Mouse (Mus musculus) stomach, embryonic 14.5 days (tissue): Measurements from ENCODE around the gene Ankrd33b. TPM values are rescaled to one million over a fixed set of nuclear protein-coding genes. Genes with fewer than 3 reads are reported as not detected.
A peak's percentile ranks its signal among the peaks of the same experiment; 100 is the strongest.

Experiments
- ATAC-seq: fragments of 200-750 bp; cut with Nextera tagmentation; 2 replicates; pipeline ENCODE4 v1.8.0; 2017; ENCODE audit warnings: low read depth, moderate TSS enrichment; ENCODE audit not compliant: insufficient number of reproducible peaks, insufficient read depth, low FRiP score
- H3K27ac ChIP-seq: fragments of 300-500 bp; sonication (generic); 2 replicates; pipeline ENCODE4 v1.5.1; 2014; ENCODE audit warnings: mild to moderate bottlenecking, low read length, moderate library complexity, mixed read lengths
- H3K27me3 ChIP-seq: fragments of 300-500 bp; sonication (generic); 2 replicates; pipeline ENCODE4 v1.6.1; 2014; ENCODE audit warnings: low read length, control low read depth, mixed read lengths; ENCODE audit not compliant: control insufficient read depth, insufficient read depth
- H3K36me3 ChIP-seq: fragments of 300-500 bp; sonication (generic); 2 replicates; pipeline ENCODE4 v1.6.1; 2014; ENCODE audit warnings: mild to moderate bottlenecking, control low read depth, low read length, moderate library complexity, mixed read lengths; ENCODE audit not compliant: control insufficient read depth, insufficient read depth
- H3K4me1 ChIP-seq: fragments of 300-500 bp; sonication (generic); 2 replicates; pipeline ENCODE4 v1.6.1; 2014; ENCODE audit warnings: low read length, control low read depth, mixed read lengths; ENCODE audit not compliant: control insufficient read depth, insufficient read depth
- H3K4me2 ChIP-seq: fragments of 300-500 bp; sonication (generic); replicated peaks from 2 replicates; pipeline ENCODE4 v1.6.1; 2014; ENCODE audit warnings: low read depth, low read length, control low read depth
- H3K4me3 ChIP-seq: fragments of 300-500 bp; sonication (generic); 2 replicates; pipeline ENCODE4 v1.5.1; 2014; ENCODE audit warnings: low read depth, low read length, control low read depth
- H3K9ac ChIP-seq: fragments of 300-500 bp; sonication (generic); replicated peaks from 2 replicates; pipeline ENCODE4 v1.6.1; 2014; ENCODE audit warnings: low read depth, mild to moderate bottlenecking, control low read depth, low read length, moderate library complexity, mixed read lengths
- H3K9me3 ChIP-seq: fragments of 300-500 bp; sonication (generic); 2 replicates; pipeline ENCODE4 v1.6.1; 2016; ENCODE audit warnings: low read depth, low read length, control low read depth; ENCODE audit not compliant: control insufficient read depth
- whole genome bisulfite sequencing: fragments of 180-500 bp; shearing (Covaris S2); extraction: QIAGEN DNeasy Blood & Tissue Kit; methylation state at CpG from one replicate; pipeline ENCODE4 v1.1.7; 2014; 5-methylcytosine and 5-hydroxymethylcytosine counted together
- polyA plus RNA-seq: library from polyadenylated mRNA; unstranded; fragments of >200 nt; fragmentation: Nextera tagmentation; extraction: Ambion mirVana; gene quantifications from 2 replicates; pipeline ENCODE4 v1.2.1, GENCODE M21; 2014

Gene Ankrd33b
- polyA plus RNA-seq = 0.28 and 0.58 TPM in 2 replicates

DNA sequence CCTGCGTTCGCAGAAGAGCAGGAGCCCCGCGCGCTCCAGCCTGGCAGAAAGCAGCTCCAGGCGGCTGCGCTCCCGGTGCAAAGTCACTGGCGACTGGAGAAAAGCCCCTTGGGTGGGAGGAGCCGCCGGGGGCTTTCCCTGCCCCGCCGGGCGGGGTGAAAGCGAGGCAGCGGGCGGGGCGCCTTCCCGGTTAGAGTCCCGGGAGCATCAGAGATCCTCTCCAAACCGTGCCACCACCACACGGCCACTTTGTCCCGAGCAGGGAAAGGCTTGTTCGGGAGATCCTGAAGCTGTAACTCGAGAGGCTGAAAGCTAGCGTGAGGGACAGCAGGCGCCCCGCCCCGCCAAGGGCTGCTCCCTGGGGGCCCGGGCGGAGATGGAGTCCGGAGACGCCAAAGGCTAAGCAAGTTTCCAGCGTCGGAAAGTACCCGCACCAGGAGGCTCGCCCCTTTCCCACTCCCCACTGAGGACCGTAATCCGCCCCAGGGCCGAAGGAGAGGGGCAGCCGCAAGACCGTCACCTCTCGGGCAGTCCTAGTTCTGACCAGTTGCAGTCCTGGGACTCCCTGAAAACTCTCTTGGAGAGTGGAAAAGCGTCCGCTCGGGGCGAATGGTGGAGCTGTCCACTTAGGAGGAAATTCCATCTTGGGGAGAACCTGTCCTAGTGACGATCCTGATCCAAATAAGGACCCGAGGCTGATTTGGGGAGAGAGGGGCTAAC, at the start of gene Ankrd33b:
Ankrd33b (minus strand) TSS at position 246 of the 720 bp plus-strand sequence.
- WGBS = under 1% methylated on average over 49 of the region's 49 CpGs
- Histone ChIP-seq H3K36me3 (no peaks in the 10 kb centered on the region), H3K4me1 (0 out of 2 replicates have a peak, but pooled peaks cover 6% of the 10 kb centered on the region), H3K4me2 (peak within 1 kb of the TSS; percentile 98), H3K9ac (0 out of 2 replicates have a peak within 1 kb of the TSS, but pooled peaks have one; percentile 25), H3K4me3 (peak within 1 kb of the TSS; percentile 56), H3K27me3 (peaks cover 21% of the 10 kb centered on the region), H3K27ac (no peak within 1 kb of the TSS), H3K9me3 (no peaks in the 10 kb centered on the region)
- 0 out of 2 replicates have a peak, but pooled peaks have one; percentile 43 for ATAC-seq

DNA sequence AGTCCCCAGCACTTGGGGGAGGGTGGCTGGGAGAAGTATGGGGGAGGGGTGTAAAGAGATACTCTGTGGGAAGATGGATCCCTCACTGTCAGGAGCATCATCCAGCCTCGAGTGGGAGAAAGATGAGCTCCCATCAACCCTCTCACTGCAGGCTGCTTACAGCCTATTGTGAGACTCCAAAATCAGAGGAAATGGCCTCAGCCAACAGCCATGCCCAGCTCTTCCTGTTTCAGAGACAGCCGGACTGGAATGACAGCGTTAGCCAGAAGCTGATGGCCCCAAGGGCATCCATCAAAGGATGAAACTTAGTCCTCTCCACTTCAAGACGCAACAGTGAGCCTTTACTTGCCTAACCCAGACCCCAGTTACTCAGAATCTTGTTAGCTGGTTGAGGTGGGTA, 47.7 kb upstream of the Ankrd33b start:
- WGBS = 58% methylated on average over 4 of the region's 4 CpGs
- H3K4me2 ChIP-seq = no peak overlapping the region

DNA sequence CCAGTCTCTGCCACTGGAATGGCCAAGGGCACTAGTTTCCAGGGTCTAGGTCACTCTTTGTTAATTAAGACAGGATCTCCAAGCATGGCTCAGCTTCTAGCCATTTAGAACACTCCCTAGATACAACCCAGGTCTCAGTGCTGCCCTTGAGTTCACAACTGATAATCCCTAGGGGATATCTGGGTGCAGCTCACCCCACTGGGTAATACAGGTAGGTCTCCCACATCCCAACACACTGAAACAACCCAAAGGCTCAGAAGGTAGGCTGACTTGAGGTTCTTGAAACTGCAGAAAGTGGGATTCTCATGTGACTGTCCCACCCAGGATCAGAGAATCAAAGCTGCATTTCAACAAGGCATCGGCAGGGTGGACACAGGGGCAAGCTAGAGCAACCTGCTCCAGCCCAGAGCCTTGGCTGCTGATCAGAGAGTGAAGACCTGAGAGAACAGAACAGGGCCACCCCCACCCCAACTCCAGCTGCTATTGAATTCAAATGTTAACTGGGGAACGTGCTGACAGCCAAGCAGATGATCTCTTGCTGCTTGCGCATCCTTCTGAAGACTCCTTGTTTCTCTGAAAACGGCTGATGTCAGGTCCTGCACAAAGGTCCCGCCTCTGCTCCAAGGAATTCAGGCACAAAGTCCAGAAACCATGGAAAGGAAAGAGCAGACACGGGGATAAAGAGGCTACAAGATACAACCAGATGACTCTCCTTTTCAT, 46.8 kb upstream of the Ankrd33b start:
- WGBS = 60% methylated on average over 6 of the region's 6 CpGs
- H3K4me1 ChIP-seq = no peaks in the 10 kb centered on the region
- H3K27ac ChIP-seq = no peak overlapping the region
- no peaks in the 10 kb centered on the region for H3K36me3 ChIP-seq
- ATAC-seq = no peak
- H3K4me3 ChIP-seq = no peak overlapping the region
- H3K4me2 ChIP-seq = no peak overlapping the region
- no peaks in the 10 kb centered on the region for H3K9me3 ChIP-seq
- no peak overlapping the region for H3K9ac ChIP-seq
- no peaks in the 10 kb centered on the region for H3K27me3 ChIP-seq

More for the DNA sequence above, 47.7 kb upstream of the Ankrd33b start:
- H3K27ac ChIP-seq = no peak overlapping the region
- H3K9me3 ChIP-seq = no peaks in the 10 kb centered on the region
- H3K36me3 ChIP-seq = no peaks in the 10 kb centered on the region
- H3K27me3 ChIP-seq = no peaks in the 10 kb centered on the region
- no peaks in the 10 kb centered on the region for H3K4me1 ChIP-seq
- H3K9ac ChIP-seq = no peak overlapping the region
- no peak for ATAC-seq
- no peak overlapping the region for H3K4me3 ChIP-seq

DNA sequence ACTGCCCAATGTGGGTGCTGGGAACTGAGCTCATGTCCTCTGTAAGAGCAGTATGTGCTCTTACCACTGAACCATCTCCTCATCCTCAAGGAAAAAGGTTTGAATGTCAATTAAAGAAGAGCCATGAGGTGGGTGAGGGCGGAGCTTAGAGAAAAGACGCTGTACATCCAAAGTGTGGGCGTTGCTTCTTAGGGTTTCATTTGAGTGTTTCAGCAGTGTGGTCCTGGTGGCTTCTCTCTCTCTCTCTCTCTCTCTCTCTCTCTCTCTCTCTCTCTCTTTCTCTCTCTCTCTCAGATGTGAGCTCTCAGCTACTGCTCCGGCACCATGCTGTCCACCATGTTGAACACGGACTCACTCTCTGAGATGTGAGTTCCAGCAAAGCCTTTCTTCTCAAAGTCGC, 46.1 kb upstream of the Ankrd33b start:
- no peak overlapping the region for H3K4me3 ChIP-seq
- H3K9me3 ChIP-seq = no peaks in the 10 kb centered on the region
- no peaks in the 10 kb centered on the region for H3K36me3 ChIP-seq
- H3K27me3 ChIP-seq = no peaks in the 10 kb centered on the region
- 84% methylated on average over 6 of the region's 6 CpGs for WGBS
- ATAC-seq = no peak
- no peak overlapping the region for H3K9ac ChIP-seq
- no peak overlapping the region for H3K4me2 ChIP-seq
- no peaks in the 10 kb centered on the region for H3K4me1 ChIP-seq
- no peak overlapping the region for H3K27ac ChIP-seq

DNA sequence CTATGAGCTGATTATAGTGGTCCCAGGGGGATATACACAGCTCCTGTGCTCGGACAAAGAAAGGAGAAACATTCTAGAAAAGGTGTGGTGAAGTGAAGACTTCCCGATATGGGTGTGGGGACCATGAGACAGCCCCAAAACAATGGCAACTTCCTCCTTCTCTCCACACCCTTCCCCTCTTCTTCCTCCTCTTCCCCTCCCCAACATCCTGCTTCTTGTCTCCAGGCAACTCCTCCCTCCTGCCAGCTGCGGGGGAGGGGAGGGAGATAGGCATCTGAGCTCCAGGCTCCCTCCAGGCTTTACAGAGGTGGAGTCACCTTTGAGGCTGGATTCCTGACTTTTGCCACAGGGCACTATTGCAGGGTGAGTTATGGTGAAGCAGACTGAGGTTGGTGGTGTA, 45.4 kb upstream of the Ankrd33b start:
- no peaks in the 10 kb centered on the region for H3K4me1 ChIP-seq
- no peaks in the 10 kb centered on the region for H3K36me3 ChIP-seq
- ATAC-seq = no peak
- no peak overlapping the region for H3K4me2 ChIP-seq
- no peak overlapping the region for H3K27ac ChIP-seq
- no peak overlapping the region for H3K4me3 ChIP-seq
- no peaks in the 10 kb centered on the region for H3K27me3 ChIP-seq
- 45% methylated on average over 3 of the region's 3 CpGs for WGBS
- no peaks in the 10 kb centered on the region for H3K9me3 ChIP-seq
- H3K9ac ChIP-seq = no peak overlapping the region

DNA sequence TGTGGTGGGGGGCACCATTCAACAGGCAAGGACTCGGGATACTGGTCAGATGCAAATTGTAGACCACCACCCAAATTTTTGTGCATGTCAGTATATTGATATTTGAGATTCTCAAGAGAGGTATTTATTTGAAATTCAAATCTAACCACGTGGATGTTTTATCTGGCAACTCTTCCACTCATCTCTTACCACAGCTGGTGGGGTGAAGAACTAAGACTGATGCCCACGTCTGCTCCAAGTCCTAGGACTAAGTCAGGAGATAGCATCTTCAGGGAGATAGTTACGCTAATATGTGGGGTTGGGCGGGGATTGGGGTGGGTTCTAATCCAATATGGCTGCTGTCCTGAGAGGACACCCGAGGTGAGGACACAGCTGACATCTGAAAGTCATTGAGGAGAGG, 44.9 kb upstream of the Ankrd33b start:
- Histone ChIP-seq H3K4me1 (no peaks in the 10 kb centered on the region), H3K4me2 (no peak overlapping the region), H3K27me3 (no peaks in the 10 kb centered on the region), H3K9ac (no peak overlapping the region), H3K27ac (no peak overlapping the region), H3K36me3 (no peaks in the 10 kb centered on the region), H3K9me3 (no peaks in the 10 kb centered on the region), H3K4me3 (no peak overlapping the region)
- WGBS = 78% methylated on average over 6 of the region's 6 CpGs
- no peak for ATAC-seq

DNA sequence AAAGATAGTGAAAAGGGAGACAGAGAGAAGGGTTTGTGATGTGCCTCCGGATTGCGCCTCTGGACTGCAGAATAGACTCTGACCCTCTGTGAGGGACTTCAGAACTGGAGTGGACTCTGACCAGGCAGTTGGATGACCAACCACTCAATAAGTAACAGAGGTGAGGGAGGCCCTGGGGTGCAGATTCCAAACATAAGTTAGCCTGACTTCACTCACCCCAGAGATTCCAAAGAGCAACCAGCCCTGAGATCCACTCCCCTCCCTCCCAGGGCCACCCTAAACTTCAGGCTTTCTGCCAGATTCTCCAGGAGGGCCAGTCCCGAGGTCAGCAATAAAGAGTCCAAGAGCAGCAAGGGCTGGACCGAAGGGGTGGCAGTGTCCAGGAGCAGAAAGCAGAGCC, 40.0 kb upstream of the Ankrd33b start:
- WGBS = 63% methylated on average over 4 of the region's 4 CpGs
- no peak for ATAC-seq
- Histone ChIP-seq H3K27ac (no peak overlapping the region), H3K9me3 (no peaks in the 10 kb centered on the region), H3K4me3 (no peak overlapping the region), H3K4me2 (no peak overlapping the region), H3K36me3 (no peaks in the 10 kb centered on the region), H3K27me3 (no peaks in the 10 kb centered on the region), H3K9ac (no peak overlapping the region), H3K4me1 (no peaks in the 10 kb centered on the region)

DNA sequence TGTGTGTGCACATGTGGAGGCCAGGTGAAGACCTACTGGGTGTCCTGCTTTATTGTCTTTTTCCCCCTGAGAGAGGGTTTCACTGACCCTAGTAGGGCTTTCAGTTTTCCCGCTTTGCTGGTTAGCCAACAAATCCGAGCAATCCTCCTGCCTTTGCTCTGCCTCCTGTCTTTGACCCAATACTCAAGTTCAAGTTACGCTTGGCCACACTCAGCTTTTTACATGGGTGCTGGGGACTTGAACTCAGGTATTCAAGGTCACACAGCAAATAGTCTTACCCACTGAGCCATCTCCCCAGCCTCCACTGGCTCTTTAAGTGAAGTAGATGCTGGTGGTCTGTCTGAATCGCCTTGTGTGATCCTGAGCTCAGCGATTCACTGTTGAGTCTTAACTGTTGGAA, 39.4 kb upstream of the Ankrd33b start:
- no peaks in the 10 kb centered on the region for H3K9me3 ChIP-seq
- no peaks in the 10 kb centered on the region for H3K27me3 ChIP-seq
- no peaks in the 10 kb centered on the region for H3K4me1 ChIP-seq
- WGBS = 80% methylated on average over 5 of the region's 5 CpGs
- no peak for ATAC-seq
- H3K4me2 ChIP-seq = no peak overlapping the region
- H3K36me3 ChIP-seq = no peaks in the 10 kb centered on the region
- no peak overlapping the region for H3K4me3 ChIP-seq
- H3K9ac ChIP-seq = no peak overlapping the region
- H3K27ac ChIP-seq = no peak overlapping the region
